Mouse (Mus musculus) monocyte, adult 2 months (primary cell): ENCODE measurements around the gene Fzd4.

Experiments used
- DNase-seq, 2 experiments: peaks; one replicate each; pipeline ENCODE4 v3.0.0; 2022; ENCODE audit warnings: low spot score in 2 of 2, low read depth in 1 of 2

Fzd4 gene

GRCm38 (mm10) chr7:89425803-89426725 lies 21.9 kb downstream of the Fzd4 start:
- no peak for DNase-seq

GRCm38 (mm10) chr7:89427101-89427500 lies 22.9 kb downstream of the Fzd4 start:
- no peak for DNase-seq

- DNase-seq = no peak
These were observed 24.6 kb downstream of the Fzd4 start for GRCm38 (mm10) chr7:89428804-89429203.

- no peak for DNase-seq
These were observed 25.2 kb downstream of the Fzd4 start for GRCm38 (mm10) chr7:89429326-89429725.

- no peak for DNase-seq
These were observed 27.0 kb downstream of the Fzd4 start for GRCm38 (mm10) chr7:89431185-89431584.

GRCm38 (mm10) chr7:89433193-89433892 lies 29.2 kb downstream of the Fzd4 start:
- no peak for DNase-seq

- no peak for DNase-seq
These were observed 29.9 kb downstream of the Fzd4 start for GRCm38 (mm10) chr7:89433893-89434616.

GRCm38 (mm10) chr7:89436404-89436803 lies 32.2 kb downstream of the Fzd4 start:
- no peak for DNase-seq

- DNase-seq = no peak
These were observed 33.4 kb downstream of the Fzd4 start for GRCm38 (mm10) chr7:89437589-89437988.

GRCm38 (mm10) chr7:89441291-89441690 lies 37.1 kb downstream of the Fzd4 start:
- no peak for DNase-seq

GRCm38 (mm10) chr7:89442242-89442641 lies 38.1 kb downstream of the Fzd4 start:
- DNase-seq = no peak

- peak in 1 of 2 experiments; percentile 37 for DNase-seq
These were observed 41.0 kb downstream of the Fzd4 start for GRCm38 (mm10) chr7:89445137-89445536.

- no peak for DNase-seq
These were observed 46.2 kb downstream of the Fzd4 start for GRCm38 (mm10) chr7:89450312-89450711.

- DNase-seq = no peak
These were observed 52.4 kb downstream of the Fzd4 start for GRCm38 (mm10) chr7:89456380-89457076.

GRCm38 (mm10) chr7:89459691-89460090 lies 55.5 kb downstream of the Fzd4 start:
- no peak for DNase-seq

- DNase-seq = no peak
These were observed 56.8 kb downstream of the Fzd4 start for GRCm38 (mm10) chr7:89460911-89461310.

- DNase-seq = no peak
These were observed 57.2 kb downstream of the Fzd4 start for GRCm38 (mm10) chr7:89461351-89461750.
